Mouse (Mus musculus) stomach, postnatal 0 days (tissue): Measurements from ENCODE around the gene Exd2.

Source experiments
- CTCF ChIP-seq: IDR thresholded peaks from 2 replicates; pipeline ENCODE4 v1.5.1; 2016; ENCODE audit warnings: antibody characterized with exemption, low read depth, mild to moderate bottlenecking, moderate library complexity
- EP300 ChIP-seq: optimal IDR thresholded peaks from 2 replicates; pipeline ENCODE3; 2016; ENCODE audit warnings: antibody characterized with exemption

- TF ChIP-seq CTCF: no peak
- TF ChIP-seq EP300: no peak
Observed at GRCm38 (mm10) chr12:80530630-80531029, 67.7 kb downstream of the Exd2 start.
